Mouse (Mus musculus): ENCODE results near the gene Cuedc2.

DNA sequence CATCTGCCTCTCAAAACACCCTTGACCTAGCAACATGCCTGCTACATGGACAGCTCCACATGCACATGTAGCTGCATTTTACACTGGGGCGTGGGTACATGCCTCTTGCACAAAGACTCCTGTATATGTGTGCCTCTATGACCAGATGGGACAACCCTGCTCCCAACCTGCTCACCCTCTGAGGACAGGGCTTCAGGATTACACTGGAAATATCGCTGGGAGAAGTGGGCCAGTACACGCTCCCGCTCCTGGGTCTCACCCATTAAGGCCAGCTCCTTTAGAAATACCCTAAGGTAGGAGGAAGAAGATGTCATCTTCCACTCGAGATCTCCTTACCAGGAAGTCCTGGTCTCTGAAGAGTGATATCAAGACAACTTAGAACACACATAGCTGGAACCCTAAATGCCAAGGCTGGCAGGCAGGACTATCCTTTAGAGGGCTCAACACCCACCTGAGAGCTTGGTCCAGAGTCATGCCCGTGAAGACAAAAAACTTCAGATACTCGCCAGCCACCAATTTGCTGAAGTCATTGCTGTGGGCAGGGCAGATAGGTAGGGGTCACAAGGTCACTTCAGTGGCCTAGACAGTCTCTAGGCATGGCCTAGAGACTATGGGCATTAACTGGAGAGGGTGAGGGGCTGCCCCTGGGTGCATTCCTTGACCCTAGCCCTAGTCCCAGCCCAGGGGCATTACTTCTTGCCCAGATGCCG is 18.3 kb downstream of the Cuedc2 start:
- no peak for TF ChIP-seq CTCF (IDR thresholded peaks at IDR 0.05; ENCODE audit: low read depth)
- TF ChIP-seq EP300 (optimal IDR thresholded peaks at IDR 0.05), result no peak

Measured in stomach, postnatal 0 days (tissue).